Mouse (Mus musculus) stomach, postnatal 0 days (tissue): Measurements from ENCODE around the gene Edem1.

Source experiments
- CTCF ChIP-seq: IDR thresholded peaks from 2 replicates; pipeline ENCODE4 v1.5.1; 2016; ENCODE audit warnings: antibody characterized with exemption, low read depth, mild to moderate bottlenecking, moderate library complexity
- EP300 ChIP-seq: optimal IDR thresholded peaks from 2 replicates; pipeline ENCODE3; 2016; ENCODE audit warnings: antibody characterized with exemption

- no peak for TF ChIP-seq CTCF
- no peak for TF ChIP-seq EP300
These were observed 56.2 kb downstream of the Edem1 start for GRCm38 (mm10) chr6:108884603-108885002.
